Mouse (Mus musculus) embryonic facial prominence, embryonic 13.5 days (tissue): ENCODE data around the gene Gm21818. TPM values are rescaled to one million over a fixed set of nuclear protein-coding genes. Genes with fewer than 3 reads are reported as not detected.
"Not testable (repeated sequence)": the region's sequence is repeated elsewhere in the genome, so short reads cannot be mapped to it uniquely, and the experiment has no call there.

Experiments
- ATAC-seq: fragments of 200-750 bp; cut with Nextera tagmentation; 2 replicates; pipeline ENCODE4 v1.8.0; 2017; ENCODE audit warnings: low read depth; ENCODE audit not compliant: insufficient number of reproducible peaks, insufficient read depth, low FRiP score, low TSS enrichment
- H3K27ac ChIP-seq: fragments of 300-500 bp; sonication (generic); 2 replicates; pipeline ENCODE4 v1.5.1; 2015; ENCODE audit warnings: moderate library complexity, mild to moderate bottlenecking, inconsistent platforms
- H3K27me3 ChIP-seq: fragments of 300-500 bp; sonication (generic); 2 replicates; pipeline ENCODE4 v1.6.1; 2015; ENCODE audit warnings: mild to moderate bottlenecking, inconsistent platforms
- H3K36me3 ChIP-seq: fragments of 300-500 bp; sonication (generic); 2 replicates; pipeline ENCODE4 v1.6.1; 2015; ENCODE audit warnings: mild to moderate bottlenecking, inconsistent platforms
- H3K4me1 ChIP-seq: fragments of 300-500 bp; sonication (generic); 2 replicates; pipeline ENCODE4 v1.6.1; 2015; ENCODE audit warnings: inconsistent platforms
- H3K4me2 ChIP-seq: fragments of 300-500 bp; sonication (generic); 2 replicates; pipeline ENCODE4 v1.6.1; 2015; ENCODE audit warnings: moderate library complexity, mild to moderate bottlenecking, inconsistent platforms
- H3K4me3 ChIP-seq: fragments of 300-500 bp; sonication (generic); 2 replicates; pipeline ENCODE4 v1.5.1; 2015; ENCODE audit warnings: mild to moderate bottlenecking, inconsistent platforms
- H3K9ac ChIP-seq: fragments of 300-500 bp; sonication (generic); 2 replicates; pipeline ENCODE4 v1.6.1; 2015; ENCODE audit warnings: mild to moderate bottlenecking, inconsistent platforms
- H3K9me3 ChIP-seq: fragments of 300-500 bp; sonication (generic); 2 replicates; pipeline ENCODE4 v1.6.1; 2016; ENCODE audit warnings: inconsistent platforms
- WGBS: fragments of 180-500 bp; shearing (Covaris S2); methylation state at CpG from one replicate; pipeline ENCODE4 v1.1.7; 2015; ENCODE audit warnings: mixed read lengths; 5-methylcytosine and 5-hydroxymethylcytosine counted together
- polyA plus RNA-seq: library from polyadenylated mRNA; unstranded; fragments of >200 nt; fragmentation: Nextera tagmentation; extraction: Ambion mirVana; gene quantifications from 2 replicates; pipeline ENCODE4 v1.2.1, GENCODE M21; 2015

The Gm21818 gene
- polyA plus RNA-seq, result not detected in 2 replicates

- not testable (repeated sequence) for ATAC-seq, H3K36me3 ChIP-seq, H3K27ac ChIP-seq, H3K9me3 ChIP-seq, H3K4me2 ChIP-seq, H3K9ac ChIP-seq, H3K4me3 ChIP-seq, H3K27me3 ChIP-seq, H3K4me1 ChIP-seq
- WGBS, result 75% methylated on average over 4 of the region's 4 CpGs
Observed at GRCm38 (mm10) chr13:120172133-120172532, at the start of gene Gm21818. Gene Gm21818, plus strand, starts transcription at chr13:120172433.

- not testable (repeated sequence) for H3K27ac ChIP-seq, ATAC-seq, H3K9ac ChIP-seq, H3K27me3 ChIP-seq, H3K4me3 ChIP-seq, H3K4me2 ChIP-seq, H3K36me3 ChIP-seq, H3K4me1 ChIP-seq, H3K9me3 ChIP-seq
- WGBS, result 100% methylated on average over 2 of the region's 5 CpGs
Observed at GRCm38 (mm10) chr13:120139946-120140345, 32.3 kb upstream of the Gm21818 start, which contains the start of gene Gm20767. Gene Gm20767, plus strand, starts transcription at chr13:120140246.

- not testable (repeated sequence) for H3K4me1 ChIP-seq, H3K4me2 ChIP-seq, ATAC-seq, H3K27me3 ChIP-seq, H3K9me3 ChIP-seq, H3K27ac ChIP-seq, H3K4me3 ChIP-seq, H3K9ac ChIP-seq, H3K36me3 ChIP-seq
- WGBS, result 76% methylated on average over 2 of the region's 3 CpGs
Observed at GRCm38 (mm10) chr13:120142348-120142747, 29.9 kb upstream of the Gm21818 start.

- ATAC-seq, result not testable (repeated sequence)
Observed at GRCm38 (mm10) chr13:120149660-120150407, 22.4 kb upstream of the Gm21818 start.

GRCm38 (mm10) chr13:120150589-120150988 lies 21.6 kb upstream of the Gm21818 start:
- not testable (repeated sequence) for H3K9me3 ChIP-seq, H3K36me3 ChIP-seq, H3K27ac ChIP-seq, H3K4me2 ChIP-seq, H3K4me3 ChIP-seq, ATAC-seq, H3K27me3 ChIP-seq, H3K4me1 ChIP-seq, H3K9ac ChIP-seq
- WGBS, result 61% methylated on average over 3 of the region's 3 CpGs

More at GRCm38 (mm10) chr13:120149660-120150407, 22.4 kb upstream of the Gm21818 start:
- not testable (repeated sequence) for H3K4me3 ChIP-seq, H3K36me3 ChIP-seq, H3K4me2 ChIP-seq, H3K27me3 ChIP-seq, H3K4me1 ChIP-seq, H3K9ac ChIP-seq, H3K27ac ChIP-seq, H3K9me3 ChIP-seq
- WGBS, result 66% methylated on average over 3 of the region's 4 CpGs

- H3K9me3 ChIP-seq, H3K27me3 ChIP-seq, H3K9ac ChIP-seq, H3K4me1 ChIP-seq, H3K4me3 ChIP-seq, ATAC-seq, H3K4me2 ChIP-seq, H3K36me3 ChIP-seq, H3K27ac ChIP-seq: not testable (repeated sequence)
- WGBS, result 54% methylated on average over 5 of the region's 5 CpGs
Observed at GRCm38 (mm10) chr13:120168301-120168700, 3.9 kb upstream of the Gm21818 start.

GRCm38 (mm10) chr13:120196189-120196821 lies 24.1 kb downstream of the Gm21818 start:
- H3K9ac ChIP-seq, H3K4me3 ChIP-seq, H3K27me3 ChIP-seq, H3K9me3 ChIP-seq, H3K36me3 ChIP-seq, H3K4me2 ChIP-seq, ATAC-seq, H3K4me1 ChIP-seq, H3K27ac ChIP-seq: not testable (repeated sequence)
- 84% methylated on average over 7 of the region's 8 CpGs for WGBS

- H3K27me3 ChIP-seq, H3K4me3 ChIP-seq, H3K4me2 ChIP-seq, H3K9me3 ChIP-seq, ATAC-seq, H3K27ac ChIP-seq, H3K9ac ChIP-seq, H3K4me1 ChIP-seq, H3K36me3 ChIP-seq: not testable (repeated sequence)
- WGBS, result no CpG with 5 or more reads among the region's 2 CpGs
Observed at GRCm38 (mm10) chr13:120215847-120216246, 43.6 kb downstream of the Gm21818 start, which contains the start of gene Gm21762. Gene Gm21762, minus strand, starts transcription at chr13:120215947.

- not testable (repeated sequence) for H3K9ac ChIP-seq, H3K4me2 ChIP-seq, ATAC-seq, H3K9me3 ChIP-seq, H3K27me3 ChIP-seq, H3K4me3 ChIP-seq, H3K27ac ChIP-seq, H3K36me3 ChIP-seq, H3K4me1 ChIP-seq
- WGBS, result 93% methylated on average over 5 of the region's 5 CpGs
Observed at GRCm38 (mm10) chr13:120220922-120221321, 48.7 kb downstream of the Gm21818 start.

GRCm38 (mm10) chr13:120223012-120223659 lies 50.9 kb downstream of the Gm21818 start:
- ATAC-seq, H3K4me3 ChIP-seq, H3K36me3 ChIP-seq, H3K9ac ChIP-seq, H3K4me1 ChIP-seq, H3K27me3 ChIP-seq, H3K27ac ChIP-seq, H3K4me2 ChIP-seq, H3K9me3 ChIP-seq: not testable (repeated sequence)
- WGBS, result 94% methylated on average over 16 of the region's 25 CpGs
